Mouse (Mus musculus): Measurements from ENCODE around the gene Ccdc88c. TPM values are rescaled to one million over a fixed set of nuclear protein-coding genes. Genes with fewer than 3 reads are reported as not detected.

Ccdc88c gene
- total RNA-seq, 2 experiments from 2014 or later, result 9.6 to 9.7 TPM

- no peak for DNase-seq
- intact Hi-C loops (cut with DNase I), result no loop called here
Observed at GRCm38 (mm10) chr12:100999061-100999954, 29.5 kb downstream of the Ccdc88c start.

GRCm38 (mm10) chr12:100998564-100998962, 30.3 kb downstream of the Ccdc88c start:
- no peak for DNase-seq
- intact Hi-C loops (cut with DNase I), result no loop called here

- intact Hi-C loops (cut with DNase I), result no loop called here
- no peak for DNase-seq
Observed at GRCm38 (mm10) chr12:100997830-100998563, 30.9 kb downstream of the Ccdc88c start.

- no peak for DNase-seq
Observed at GRCm38 (mm10) chr12:100996378-100996898, 32.4 kb downstream of the Ccdc88c start.

GRCm38 (mm10) chr12:100995607-100996377, 33.1 kb downstream of the Ccdc88c start:
- intact Hi-C loops (cut with DNase I), result no loop called here

More at GRCm38 (mm10) chr12:100996378-100996898, 32.4 kb downstream of the Ccdc88c start:
- intact Hi-C loops (cut with DNase I), result no loop called here

GRCm38 (mm10) chr12:100994140-100995015, 34.5 kb downstream of the Ccdc88c start:
- no peak for DNase-seq
- intact Hi-C loops (cut with DNase I), result no loop called here

More at GRCm38 (mm10) chr12:100995607-100996377, 33.1 kb downstream of the Ccdc88c start:
- no peak for DNase-seq

- no peak for DNase-seq
- intact Hi-C loops (cut with DNase I), result no loop called here
Observed at GRCm38 (mm10) chr12:100993146-100993545, 35.7 kb downstream of the Ccdc88c start.

GRCm38 (mm10) chr12:100992505-100992904, 36.4 kb downstream of the Ccdc88c start:
- DNase-seq, result no peak
- intact Hi-C loops (cut with DNase I), result no loop called here

- intact Hi-C loops (cut with DNase I), result no loop called here
- DNase-seq, result no peak
Observed at GRCm38 (mm10) chr12:100991119-100991518, 37.7 kb downstream of the Ccdc88c start.

GRCm38 (mm10) chr12:100990291-100990690, 38.6 kb downstream of the Ccdc88c start:
- intact Hi-C loops (cut with DNase I), result no loop called here

GRCm38 (mm10) chr12:100989780-100990288, 39.0 kb downstream of the Ccdc88c start:
- intact Hi-C loops (cut with DNase I), result no loop called here
- no peak for DNase-seq

More at GRCm38 (mm10) chr12:100990291-100990690, 38.6 kb downstream of the Ccdc88c start:
- DNase-seq, result no peak

- intact Hi-C loops (cut with DNase I), result no loop called here
- DNase-seq, result no peak
Observed at GRCm38 (mm10) chr12:100988324-100989130, 40.3 kb downstream of the Ccdc88c start.

- intact Hi-C loops (cut with DNase I), result no loop called here
- no peak for DNase-seq
Observed at GRCm38 (mm10) chr12:100986423-100986822, 42.4 kb downstream of the Ccdc88c start.

- DNase-seq, result no peak
- intact Hi-C loops (cut with DNase I), result no loop called here
Observed at GRCm38 (mm10) chr12:100985793-100986157, 43.1 kb downstream of the Ccdc88c start.

- DNase-seq, result no peak
- intact Hi-C loops (cut with DNase I), result no loop called here
Observed at GRCm38 (mm10) chr12:100985050-100985792, 43.6 kb downstream of the Ccdc88c start.

GRCm38 (mm10) chr12:100983565-100983964, 45.3 kb downstream of the Ccdc88c start:
- intact Hi-C loops (cut with DNase I), result no loop called here
- DNase-seq, result no peak

- peak; percentile 46 to 47 for DNase-seq
Observed at GRCm38 (mm10) chr12:100982217-100982616, 46.6 kb downstream of the Ccdc88c start.

GRCm38 (mm10) chr12:100980551-100981008, 48.3 kb downstream of the Ccdc88c start:
- intact Hi-C loops (cut with DNase I), result no loop called here
- DNase-seq, result no peak

More at GRCm38 (mm10) chr12:100982217-100982616, 46.6 kb downstream of the Ccdc88c start:
- intact Hi-C loops (cut with DNase I), result no loop called here

All from heart, postnatal 14 days (tissue).